Mouse (Mus musculus): ENCODE measurements around the gene Sowahb. TPM values are rescaled to one million over a fixed set of nuclear protein-coding genes. Genes with fewer than 3 reads are reported as not detected.

Gene Sowahb
- total RNA-seq (2023; ENCODE audit: inconsistent age): not detected in 4 replicates

GRCm38 (mm10) chr5:93044584-93045370 is at the start of gene Sowahb:
TSS of gene Sowahb (minus strand) at chr5:93045022.

GRCm38 (mm10) chr5:93092857-93093622 is 48.2 kb upstream of the Sowahb start, which contains the start of gene Sept11:
TSS of gene Sept11 (plus strand) at chr5:93093437.

Other genes starting within 250 kb of the Sowahb start
- gene Sept11, start 48.4 kb upstream of the Sowahb start, total RNA-seq (2023; ENCODE audit: inconsistent age): 109 to 133 TPM (median 116 TPM) in 4 replicates
- gene Ccni, start 161.5 kb upstream of the Sowahb start, total RNA-seq (2023; ENCODE audit: inconsistent age): 162 to 176 TPM (median 170 TPM) in 4 replicates
- gene 2010109A12Rik, start 161.5 kb upstream of the Sowahb start, total RNA-seq (2023; ENCODE audit: inconsistent age): 2.4 to 4.2 TPM (median 2.5 TPM) in 4 replicates
- gene Ccng2, start 222.2 kb upstream of the Sowahb start, total RNA-seq (2023; ENCODE audit: inconsistent age): 61.6 to 70.8 TPM (median 68.6 TPM) in 4 replicates